Mouse (Mus musculus) G1E-ER4 (cell line): Measurements from ENCODE around the gene Rps16. TPM values are rescaled to one million over a fixed set of nuclear protein-coding genes. Genes with fewer than 3 reads are reported as not detected.
A peak's percentile ranks its signal among the peaks of the same experiment; 100 is the strongest.

Source experiments
- GATA1 ChIP-seq: IDR thresholded peaks from one replicate; pipeline ENCODE4 v1.8.0; 2012; ENCODE audit warnings: low read length, inconsistent platforms
- polyA plus RNA-seq: library from polyadenylated mRNA; stranded (reverse); fragments of >175 nt; gene quantifications from 2 replicates; pipeline ENCODE4 v1.2.3, GENCODE M21; 2012

Rps16 gene
- polyA plus RNA-seq, 1 experiment = 1,552 TPM

GRCm38 (mm10) chr7:28361647-28362341 is 11.3 kb downstream of the Rps16 start:
- no peak for TF ChIP-seq GATA1

- TF ChIP-seq GATA1 = no peak
Observed at GRCm38 (mm10) chr7:28362441-28363060, 12.1 kb downstream of the Rps16 start.

- TF ChIP-seq GATA1 = no peak
Observed at GRCm38 (mm10) chr7:28367663-28368275, 17.3 kb downstream of the Rps16 start.

- TF ChIP-seq GATA1 = no peak
Observed at GRCm38 (mm10) chr7:28368276-28368920, 17.9 kb downstream of the Rps16 start.

GRCm38 (mm10) chr7:28370051-28370450 is 19.6 kb downstream of the Rps16 start:
- TF ChIP-seq GATA1 = no peak

- TF ChIP-seq GATA1 = no peak
Observed at GRCm38 (mm10) chr7:28370977-28371513, 20.6 kb downstream of the Rps16 start.

- TF ChIP-seq GATA1 = no peak
Observed at GRCm38 (mm10) chr7:28371514-28371989, 21.1 kb downstream of the Rps16 start.

- no peak for TF ChIP-seq GATA1
Observed at GRCm38 (mm10) chr7:28372251-28373108, 22.0 kb downstream of the Rps16 start, which contains the start of gene Plekhg2. Gene Plekhg2, minus strand, starts transcription at chr7:28372599.

- peak; percentile 10 for TF ChIP-seq GATA1
Observed at GRCm38 (mm10) chr7:28373131-28373581, 22.7 kb downstream of the Rps16 start.

- TF ChIP-seq GATA1 = no peak
Observed at GRCm38 (mm10) chr7:28373891-28374495, 23.5 kb downstream of the Rps16 start.

GRCm38 (mm10) chr7:28374647-28375046 is 24.2 kb downstream of the Rps16 start:
- no peak for TF ChIP-seq GATA1

GRCm38 (mm10) chr7:28375176-28375921 is 24.9 kb downstream of the Rps16 start:
- TF ChIP-seq GATA1 = no peak

GRCm38 (mm10) chr7:28376011-28376771 is 25.7 kb downstream of the Rps16 start:
- no peak for TF ChIP-seq GATA1
